Mouse (Mus musculus) megakaryocyte, embryonic 14.5 days (primary cell): ENCODE data around the gene Flot1.

Experiments
- FLI1 ChIP-seq: IDR thresholded peaks from 2 replicates; pipeline ENCODE4 v1.6.1; 2012; ENCODE audit warnings: low read length, inconsistent platforms, mixed read lengths
- GATA1 ChIP-seq: IDR thresholded peaks from 3 replicates; pipeline ENCODE4 v1.6.1; 2012; ENCODE audit warnings: mixed read lengths, low read length, inconsistent platforms, borderline replicate concordance

DNA sequence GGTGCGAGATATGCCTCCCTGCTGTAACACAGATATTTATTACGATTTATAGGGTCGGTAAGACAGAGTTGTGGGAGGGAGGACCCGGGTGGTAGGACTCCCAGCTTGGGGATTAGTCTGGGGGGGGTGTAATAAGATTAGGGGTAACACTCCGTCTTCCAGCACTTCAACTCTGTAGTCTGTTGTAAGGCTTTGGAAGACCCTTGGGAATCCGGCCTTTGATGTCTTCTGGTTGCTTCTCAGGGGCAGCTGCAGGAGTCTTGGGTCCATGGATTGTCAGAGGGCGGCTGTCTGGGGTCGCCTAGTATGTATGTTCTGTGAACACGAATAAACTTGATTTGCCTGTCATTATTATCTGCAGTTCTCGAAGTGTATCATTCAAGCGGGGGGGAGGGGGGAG is 466 bp upstream of the Flot1 start:
- no peak for TF ChIP-seq GATA1
- TF ChIP-seq FLI1, result no peak
